Mouse (Mus musculus) myocyte (in vitro differentiated cells): Measurements from ENCODE around the gene Dao.

Source experiments
- CEBPB ChIP-seq: IDR thresholded peaks from 2 replicates; pipeline ENCODE4 v1.6.1; 2011; ENCODE audit warnings: mild to moderate bottlenecking, moderate library complexity; ENCODE audit not compliant: poor library complexity, insufficient read depth, severe bottlenecking
- E2F4 ChIP-seq: IDR thresholded peaks from one replicate; pipeline ENCODE4 v1.6.1; 2011; ENCODE audit warnings: mild to moderate bottlenecking, control low read depth, moderate library complexity; ENCODE audit not compliant: insufficient read depth
- MYOD1 ChIP-seq, 3 experiments: IDR thresholded peaks; one replicate each; pipeline ENCODE4 v1.6.1; 2011; ENCODE audit warnings: control low read depth in 2 of 3, low read depth in 2 of 3, mild to moderate bottlenecking in 2 of 3, moderate library complexity in 1 of 3; ENCODE audit not compliant: insufficient read length in 2 of 3, control insufficient read depth in 1 of 3
- MYOG ChIP-seq, 3 experiments: IDR thresholded peaks; one replicate each; pipeline ENCODE4 v1.6.1; 2011; ENCODE audit warnings: control low read depth in 2 of 3, low read depth in 2 of 3, mild to moderate bottlenecking in 2 of 3; ENCODE audit not compliant: insufficient read length in 2 of 3, control insufficient read depth in 1 of 3, insufficient read depth in 1 of 3
- POLR2A ChIP-seq: IDR thresholded peaks from one replicate; pipeline ENCODE4 v1.6.1; 2011; ENCODE audit warnings: low read depth, mild to moderate bottlenecking, control low read depth, moderate library complexity; ENCODE audit not compliant: insufficient read length
- POLR2AphosphoS2 ChIP-seq: IDR thresholded peaks from one replicate; pipeline ENCODE4 v1.6.1; 2011; ENCODE audit warnings: low read depth, control low read depth; ENCODE audit not compliant: insufficient read length
- REST ChIP-seq: IDR thresholded peaks from one replicate; pipeline ENCODE4 v1.6.1; 2011; ENCODE audit warnings: mild to moderate bottlenecking, control low read depth, moderate library complexity; ENCODE audit not compliant: insufficient read depth, insufficient read length
- TCF12 ChIP-seq: IDR thresholded peaks from one replicate; pipeline ENCODE4 v1.6.1; 2011; ENCODE audit warnings: mild to moderate bottlenecking, control low read depth; ENCODE audit not compliant: poor library complexity, insufficient read depth, severe bottlenecking
- TCF3 ChIP-seq: IDR thresholded peaks from one replicate; pipeline ENCODE4 v1.6.1; 2011; ENCODE audit warnings: low read depth, control low read depth; ENCODE audit not compliant: insufficient read length
- USF1 ChIP-seq: IDR thresholded peaks from one replicate; pipeline ENCODE4 v1.6.1; 2011; ENCODE audit warnings: low read depth, mild to moderate bottlenecking, control low read depth, moderate library complexity

GRCm38 (mm10) chr5:114046151-114046550 lies 42.6 kb downstream of the Dao start:
- no peak for TF ChIP-seq TCF3
- no peak for TF ChIP-seq POLR2A
- TF ChIP-seq POLR2AphosphoS2, result no peak
- TF ChIP-seq MYOG (IDR thresholded peaks at IDR 0.05; ENCODE audit: control insufficient read depth in 1 of 3, insufficient read depth in 1 of 3, insufficient read length in 2 of 3, low read depth in 2 of 3), result no peak
- no peak for TF ChIP-seq TCF12
- TF ChIP-seq CEBPB, result no peak
- no peak for TF ChIP-seq USF1
- TF ChIP-seq E2F4, result no peak
- no peak for TF ChIP-seq REST
- no peak for TF ChIP-seq MYOD1 (IDR thresholded peaks at IDR 0.05; ENCODE audit: control insufficient read depth in 1 of 3, insufficient read length in 2 of 3, low read depth in 2 of 3)
